Mouse (Mus musculus): ENCODE data around the gene Acap3.

DNA sequence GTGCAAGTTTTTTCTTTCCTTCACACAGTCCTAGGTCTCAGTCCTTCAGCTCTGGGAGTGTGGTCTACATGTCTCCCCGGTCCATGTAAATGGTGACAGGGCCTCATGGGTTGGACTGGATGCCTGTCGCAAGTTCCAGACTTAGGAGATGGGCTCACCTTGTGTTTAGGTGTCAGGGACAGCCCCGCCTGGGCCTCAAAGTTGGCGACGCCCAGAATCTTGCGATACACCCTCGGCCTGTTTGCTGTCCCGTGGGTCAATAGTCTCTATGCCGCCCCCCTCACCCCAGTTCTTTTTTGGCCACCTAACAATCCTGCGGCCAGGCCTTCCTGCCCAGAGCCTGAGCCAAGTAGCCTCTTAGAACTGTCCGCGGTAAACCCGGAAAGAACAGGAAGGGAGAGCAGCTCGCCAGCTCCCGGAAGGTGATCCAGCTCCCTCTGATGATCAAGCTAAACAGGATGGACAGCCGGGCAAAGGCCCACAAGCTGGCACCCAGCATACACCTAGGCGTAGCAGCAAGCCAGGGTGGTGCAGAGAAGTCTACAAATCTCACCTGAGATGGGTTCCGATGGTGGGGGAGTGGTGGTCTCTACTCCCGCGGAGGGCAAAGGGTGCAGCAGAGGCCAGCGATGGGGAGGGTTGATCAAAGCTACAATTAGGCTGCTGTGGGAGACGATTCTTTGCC lies 22.9 kb upstream of the Acap3 start:
- TF ChIP-seq CTCF (IDR thresholded peaks at IDR 0.05; ENCODE audit: low read depth): no peak
- TF ChIP-seq EP300 (optimal IDR thresholded peaks at IDR 0.05): no peak

All from stomach, postnatal 0 days (tissue).